Mouse (Mus musculus): ENCODE measurements around the gene Pgs1.

DNA sequence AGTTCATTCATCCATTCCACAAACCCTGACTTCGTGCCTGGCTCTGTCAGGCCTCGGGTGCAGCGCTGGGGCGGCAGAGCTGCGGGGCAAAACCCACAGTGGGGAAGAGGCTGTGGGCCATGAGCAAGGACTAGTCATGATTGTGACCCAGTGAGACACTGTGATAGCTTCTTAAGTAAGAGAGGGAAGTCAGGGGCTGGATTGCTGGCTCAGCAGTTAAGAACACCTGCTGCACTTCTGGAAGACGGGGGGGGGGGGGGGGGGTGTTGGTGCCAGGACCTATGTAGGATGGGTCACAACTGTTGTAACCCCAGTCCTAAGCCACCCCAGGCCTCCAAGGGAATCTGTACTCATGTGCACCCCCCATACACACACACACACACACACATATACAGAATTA, 15.0 kb upstream of the Pgs1 start:
- TF ChIP-seq POLR2A (IDR thresholded peaks at IDR 0.05; ENCODE audit: insufficient read depth, low read depth, low read length) = no peak
- no peak for TF ChIP-seq CTCF (IDR thresholded peaks at IDR 0.05)
